Mouse (Mus musculus): Measurements from ENCODE around the gene Ndufaf7.

The Ndufaf7 gene

DNA sequence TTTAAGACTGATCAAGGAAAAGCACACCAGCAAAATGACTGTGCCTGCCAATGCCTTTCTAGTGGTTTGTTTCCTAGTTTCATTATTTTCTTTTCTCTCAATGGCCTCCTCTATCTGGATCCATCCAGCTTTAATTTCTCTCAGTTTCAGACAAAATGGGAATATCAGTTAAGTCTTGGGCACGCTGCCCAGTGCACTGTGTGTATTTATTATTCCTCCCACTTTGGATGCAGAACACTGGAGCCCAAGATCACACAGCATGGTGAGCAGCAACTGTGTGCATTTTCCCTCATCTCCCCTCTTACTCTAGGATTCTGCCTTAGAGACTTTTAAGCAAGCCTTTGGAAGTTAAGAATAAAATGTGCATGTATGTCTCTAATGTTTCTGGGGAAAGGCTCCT, 27.5 kb downstream of the Ndufaf7 start:
- DNase-seq (ENCODE audit: low spot score) = no peak

DNA sequence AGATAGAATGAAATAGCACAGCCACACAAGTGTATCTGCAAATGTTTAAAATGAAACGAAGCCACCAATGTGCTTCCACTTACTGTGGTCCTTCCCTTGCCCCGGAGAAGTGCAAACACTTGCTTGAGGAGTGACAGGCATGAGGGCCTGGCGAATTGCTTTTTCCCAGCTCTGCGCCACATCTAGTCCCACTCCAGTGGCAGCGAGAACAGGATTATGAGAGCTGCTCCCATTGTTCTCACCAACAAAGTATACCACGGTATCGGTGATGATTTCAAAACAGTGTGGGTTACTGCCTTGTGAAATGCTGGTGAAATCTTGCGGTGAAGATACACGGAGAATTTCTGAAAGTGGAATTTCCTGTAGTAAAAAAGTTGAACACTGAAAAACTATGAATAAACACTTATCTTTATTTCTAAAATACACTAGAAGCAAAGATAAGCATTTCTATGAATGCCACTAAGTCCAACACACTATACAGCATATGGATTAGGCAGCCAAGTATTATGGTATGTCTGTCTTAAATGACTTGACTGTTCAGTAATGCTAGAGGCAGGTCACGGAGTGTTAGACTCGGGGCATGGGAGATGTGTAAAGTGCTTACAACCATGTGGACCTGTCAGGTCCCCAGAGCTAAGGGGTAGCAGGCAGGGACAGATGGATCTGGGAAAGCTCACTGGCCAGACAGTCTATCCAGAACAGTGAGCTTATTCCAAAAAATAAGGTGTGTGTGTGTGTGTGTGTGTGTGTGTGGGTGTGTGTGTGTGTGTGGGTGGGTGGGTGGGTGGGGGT, 29.4 kb downstream of the Ndufaf7 start:
- no peak for DNase-seq (ENCODE audit: low spot score)

GRCm38 (mm10) chr17:78968500-78968899, 31.6 kb downstream of the Ndufaf7 start:
- DNase-seq (ENCODE audit: low spot score) = no peak

DNA sequence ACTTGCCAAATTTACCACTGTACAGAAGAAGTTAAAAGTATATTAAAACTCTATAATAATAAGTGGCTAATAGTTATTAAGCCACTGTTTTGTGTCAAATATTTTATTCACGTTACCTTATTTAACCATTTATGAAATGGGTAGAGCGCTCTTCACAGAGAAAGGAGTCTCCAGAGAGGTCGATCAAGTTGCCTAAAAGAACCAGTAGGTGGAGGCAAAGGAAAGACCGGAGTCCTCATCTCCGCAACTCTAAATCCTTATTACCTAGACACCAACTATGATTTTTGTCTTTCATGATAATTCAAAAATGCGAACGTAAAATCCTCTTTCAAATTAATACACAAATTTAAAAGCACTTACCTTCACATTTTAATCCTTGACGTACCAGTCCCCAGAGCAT, 46.2 kb downstream of the Ndufaf7 start:
- no peak for DNase-seq (ENCODE audit: low spot score)

DNA sequence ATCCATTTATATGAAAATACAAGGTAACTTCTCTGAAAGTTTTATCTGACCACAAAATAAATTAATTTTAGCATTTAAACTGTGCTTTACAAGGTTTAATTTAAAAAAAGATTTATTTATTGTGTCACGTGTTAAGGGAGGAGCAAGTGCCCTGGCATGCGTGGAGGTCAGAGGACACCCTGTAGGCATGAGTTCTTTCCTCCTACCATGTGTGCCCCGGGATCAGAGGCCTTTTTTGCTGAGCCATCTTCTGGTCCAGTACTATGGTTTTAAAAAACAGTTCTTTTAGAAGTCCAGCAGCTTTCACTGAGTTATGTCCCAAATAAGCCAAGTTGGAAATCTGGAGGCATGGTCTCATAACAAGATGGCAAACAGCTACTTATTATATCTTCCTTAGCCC, 46.8 kb downstream of the Ndufaf7 start:
- no peak for DNase-seq (ENCODE audit: low spot score)

DNA sequence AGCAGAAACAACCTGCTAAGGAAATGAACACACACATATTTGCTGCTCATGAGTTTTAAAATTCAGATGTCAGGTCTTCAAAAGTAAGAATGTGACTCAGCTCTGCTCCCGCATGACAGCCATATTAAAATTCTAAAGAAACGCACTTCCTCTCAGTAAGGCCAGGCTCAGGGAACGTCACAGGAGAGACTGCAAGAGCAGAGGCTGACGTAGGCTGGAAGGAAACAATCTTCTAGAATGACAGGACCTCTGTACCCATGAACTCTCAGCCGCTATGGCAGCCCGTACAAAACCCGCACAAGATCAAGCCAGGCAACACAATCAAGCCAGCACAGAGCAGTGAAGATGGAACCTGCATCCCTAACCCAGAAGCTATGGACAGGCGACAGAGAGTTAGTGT, 52.1 kb downstream of the Ndufaf7 start:
- DNase-seq (ENCODE audit: low spot score) = no peak

DNA sequence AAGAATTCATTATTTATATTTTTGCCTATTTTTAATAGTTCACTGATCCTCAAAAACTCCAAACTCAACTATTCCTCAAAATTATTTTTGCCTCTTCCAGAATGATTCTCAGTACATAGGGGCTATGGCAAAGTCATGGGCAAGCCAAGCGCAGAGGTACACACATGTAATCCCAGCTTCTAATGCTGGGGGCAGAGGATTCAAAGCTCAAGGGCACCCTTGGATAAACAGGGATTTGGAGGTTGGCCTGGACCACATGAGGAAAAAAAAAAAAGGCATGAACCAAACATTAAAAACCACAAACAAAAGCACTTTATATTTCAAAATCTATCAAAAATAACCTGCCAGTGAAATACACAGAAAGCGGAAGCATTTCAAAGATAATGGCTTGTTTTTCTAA, 54.6 kb downstream of the Ndufaf7 start:
- no peak for DNase-seq (ENCODE audit: low spot score)

DNA sequence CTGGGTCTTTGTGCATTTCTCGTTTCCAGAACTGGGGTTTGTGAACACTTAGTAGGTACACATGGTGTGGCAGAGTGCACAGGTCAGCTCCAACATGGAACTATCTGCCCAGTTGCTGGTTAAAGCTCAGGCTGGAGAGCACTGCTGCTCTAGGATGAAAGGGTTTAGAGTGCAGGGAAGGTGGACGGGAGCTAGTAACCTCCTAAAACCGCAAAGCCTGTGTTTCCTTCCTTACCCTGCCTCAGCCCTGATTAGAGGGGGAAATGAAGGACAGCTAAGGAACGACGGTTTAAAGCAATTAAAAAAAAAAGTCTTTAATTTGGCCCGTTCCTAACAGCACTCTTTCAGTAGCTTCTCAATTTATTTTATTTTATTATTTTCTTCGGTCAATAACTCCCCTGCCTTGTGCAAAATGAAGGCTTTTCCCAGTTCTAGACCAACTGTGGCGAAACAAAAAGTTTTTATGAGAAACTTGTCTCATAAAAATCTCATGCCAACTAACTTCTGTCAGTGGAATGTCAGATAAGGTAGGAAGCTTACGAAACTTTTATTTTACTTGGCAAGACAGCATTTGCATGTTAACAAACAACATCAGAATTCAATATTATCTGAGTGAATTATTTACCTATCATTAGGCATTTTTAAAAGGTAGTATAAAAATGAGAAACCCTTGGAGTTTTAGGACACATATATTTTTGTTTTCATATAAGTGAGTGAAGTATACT, 55.5 kb downstream of the Ndufaf7 start:
- DNase-seq (ENCODE audit: low spot score) = no peak

- no peak for DNase-seq (ENCODE audit: low spot score)
Observed at GRCm38 (mm10) chr17:78993670-78994069, 56.7 kb downstream of the Ndufaf7 start.

DNA sequence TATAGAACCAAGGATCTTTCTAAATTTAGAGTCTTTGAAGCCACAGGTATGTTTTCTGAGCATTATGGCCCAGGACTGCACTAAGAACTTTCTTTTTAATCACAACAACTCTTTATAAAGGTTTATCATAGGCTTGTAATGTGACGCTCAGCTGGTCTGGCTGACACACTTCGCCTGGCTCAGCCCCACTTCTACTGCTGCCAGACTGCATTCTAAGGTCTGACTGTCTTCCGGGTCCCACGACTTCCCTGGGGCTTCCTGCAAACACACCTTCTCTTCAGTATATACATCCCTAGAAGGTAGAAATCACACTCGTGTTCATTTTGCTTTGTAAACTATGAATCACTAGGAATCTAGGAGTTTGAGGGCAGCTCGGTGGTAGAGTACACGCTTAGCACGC, 57.4 kb downstream of the Ndufaf7 start:
- no peak for DNase-seq (ENCODE audit: low spot score)

GRCm38 (mm10) chr17:78994931-78995820, 58.2 kb downstream of the Ndufaf7 start:
- no peak for DNase-seq (ENCODE audit: low spot score)
